Mouse (Mus musculus) brain, embryonic 14.5 days (tissue): ENCODE results near the gene Tuba1a.

Experiments
- CTCF ChIP-seq: fragments of 200-500 bp; IDR thresholded peaks from 2 replicates; pipeline ENCODE4 v1.5.1; 2012; ENCODE audit warnings: inconsistent platforms, mild to moderate bottlenecking, moderate library complexity, borderline replicate concordance; ENCODE audit not compliant: insufficient read depth, insufficient read length; ENCODE audit errors: extremely low read depth
- POLR2A ChIP-seq: fragments of 200-500 bp; IDR thresholded peaks from 2 replicates; pipeline ENCODE4 v1.6.1; 2012; ENCODE audit warnings: mild to moderate bottlenecking, inconsistent platforms, borderline replicate concordance; ENCODE audit not compliant: poor library complexity, insufficient read depth, insufficient read length, severe bottlenecking; ENCODE audit errors: extremely low read depth

GRCm38 (mm10) chr15:98917538-98918498, 35.7 kb downstream of the Tuba1a start, which contains the start of gene Lmbr1l:
- TF ChIP-seq POLR2A (peak; percentile 49; the same call in 1 of the 2 replicates), CTCF (no peak)
